21 mouse cellular contexts compared by ENCODE assay signal in genomic region chr13:13796082-13796481, GRCm38 (mm10). TPM values are rescaled to one million over a fixed set of nuclear protein-coding genes. Genes with fewer than 3 reads are reported as not detected.
DNase-seq lines count a peak whose midpoint lies in the region; ATAC-seq and TF ChIP-seq lines count a peak whose summit lies in the region.
"Had no signal": no experiment of that assay in that cellular context is flagged by ENCODE, and none has a peak within 500 bp of the region (broad histone marks: within the 10 kb centered on the region; RNA-seq: fewer than 3 reads in every experiment).

No protein-coding gene starts in this region.

- no peak for ATAC-seq in intestine, postnatal 0 days
- no peak for ATAC-seq in intestine, embryonic 16.5 days
- ATAC-seq in stomach, postnatal 0 days (ENCODE audit: low FRiP score, low TSS enrichment), result no peak
- ATAC-seq: forebrain, embryonic 16.5 days; hindbrain, embryonic 16.5 days had no signal

- H3K27ac ChIP-seq in intestine, postnatal 0 days (ENCODE audit: low read depth, low read length), result no peak overlapping the region
- H3K27ac ChIP-seq in intestine, embryonic 16.5 days (ENCODE audit: low read length), result no peak overlapping the region
- no peak overlapping the region for H3K27ac ChIP-seq in ES-Bruce4 (ENCODE audit: insufficient read depth, low read length)
- H3K27ac ChIP-seq in stomach, postnatal 0 days (replicated peaks), result no peak overlapping the region
- H3K27ac ChIP-seq: embryonic facial prominence, embryonic 12.5 days; forebrain, embryonic 12.5 days; heart, embryonic 10.5 days; hindbrain, embryonic 12.5 days had no signal

- no peaks in the 10 kb centered on the region for H3K27me3 ChIP-seq in intestine, postnatal 0 days (replicated peaks; ENCODE audit: control insufficient read depth, insufficient read depth, low read length)
- H3K27me3 ChIP-seq in intestine, embryonic 16.5 days (replicated peaks; ENCODE audit: control insufficient read depth, insufficient read depth, low read length), result no peaks in the 10 kb centered on the region
- no peaks in the 10 kb centered on the region for H3K27me3 ChIP-seq in ES-Bruce4 (ENCODE audit: control insufficient read depth, insufficient read depth, low read length, poor library complexity, severe bottlenecking)
- H3K27me3 ChIP-seq in stomach, postnatal 0 days (ENCODE audit: control insufficient read depth, insufficient read depth, low read length), result no peaks in the 10 kb centered on the region
- H3K27me3 ChIP-seq: embryonic facial prominence, embryonic 12.5 days; forebrain, embryonic 12.5 days; hindbrain, embryonic 12.5 days had no signal

- H3K36me3 ChIP-seq in intestine, postnatal 0 days (ENCODE audit: control insufficient read depth, insufficient read depth), result no peaks in the 10 kb centered on the region
- no peaks in the 10 kb centered on the region for H3K36me3 ChIP-seq in intestine, embryonic 16.5 days (ENCODE audit: control insufficient read depth, insufficient read depth, low read length)
- no peaks in the 10 kb centered on the region for H3K36me3 ChIP-seq in ES-Bruce4 (ENCODE audit: control insufficient read depth, insufficient read depth, low read length, poor library complexity, severe bottlenecking)
- H3K36me3 ChIP-seq in stomach, postnatal 0 days (ENCODE audit: control insufficient read depth, insufficient read depth, low read length), result no peaks in the 10 kb centered on the region
- H3K36me3 ChIP-seq: embryonic facial prominence, embryonic 12.5 days; forebrain, embryonic 12.5 days; heart, embryonic 10.5 days; hindbrain, embryonic 12.5 days had no signal

- H3K9me3 ChIP-seq in intestine, postnatal 0 days (ENCODE audit: control insufficient read depth), result no peaks in the 10 kb centered on the region
- H3K9me3 ChIP-seq in intestine, embryonic 16.5 days (ENCODE audit: control insufficient read depth, low read length), result no peaks in the 10 kb centered on the region
- no peaks in the 10 kb centered on the region for H3K9me3 ChIP-seq in ES-Bruce4 (replicated peaks; ENCODE audit: control insufficient read depth, insufficient read depth, low read length, poor library complexity, severe bottlenecking)
- no peaks in the 10 kb centered on the region for H3K9me3 ChIP-seq in stomach, postnatal 0 days (ENCODE audit: control insufficient read depth, low read length)
- H3K9me3 ChIP-seq: embryonic facial prominence, embryonic 12.5 days; forebrain, embryonic 12.5 days; heart, embryonic 10.5 days; hindbrain, embryonic 12.5 days had no signal

- H3K4me2 ChIP-seq in intestine, postnatal 0 days (replicated peaks; ENCODE audit: low read depth), result no peak overlapping the region
- no peak overlapping the region for H3K4me2 ChIP-seq in intestine, embryonic 16.5 days (ENCODE audit: low read depth, low read length)
- no peak overlapping the region for H3K4me2 ChIP-seq in stomach, postnatal 0 days (replicated peaks; ENCODE audit: low read depth)
- H3K4me2 ChIP-seq: embryonic facial prominence, embryonic 12.5 days; forebrain, embryonic 12.5 days; hindbrain, embryonic 12.5 days had no signal

- peak; percentile 15; the same call in 1 of the 2 replicates for TF ChIP-seq CTCF in intestine, postnatal 0 days (IDR thresholded peaks at IDR 0.05; ENCODE audit: low read depth)
- TF ChIP-seq CTCF in ES-Bruce4 (IDR thresholded peaks at IDR 0.05; ENCODE audit: low read depth, low read length), result peak; percentile 6
- 0 out of 2 replicates have a peak, but pooled peaks have one; percentile 11 for TF ChIP-seq CTCF in stomach, postnatal 0 days (IDR thresholded peaks at IDR 0.05; ENCODE audit: low read depth)

- H3K9ac ChIP-seq in intestine, postnatal 0 days (ENCODE audit: low read depth, low read length), result no peak overlapping the region
- H3K9ac ChIP-seq in intestine, embryonic 16.5 days (ENCODE audit: low read depth, low read length), result no peak overlapping the region
- no peak overlapping the region for H3K9ac ChIP-seq in ES-Bruce4 (ENCODE audit: low read depth, poor library complexity, severe bottlenecking)
- H3K9ac ChIP-seq in stomach, postnatal 0 days (ENCODE audit: low read length), result no peak overlapping the region
- H3K9ac ChIP-seq: embryonic facial prominence, embryonic 12.5 days; forebrain, embryonic 12.5 days; hindbrain, embryonic 12.5 days had no signal

- no peaks in the 10 kb centered on the region for H3K4me1 ChIP-seq in intestine, postnatal 0 days (replicated peaks; ENCODE audit: control insufficient read depth, insufficient read depth, low read length)
- H3K4me1 ChIP-seq in intestine, embryonic 16.5 days (ENCODE audit: control insufficient read depth, insufficient read depth, low read length), result no peaks in the 10 kb centered on the region
- no peaks in the 10 kb centered on the region for H3K4me1 ChIP-seq in ES-Bruce4 (ENCODE audit: control insufficient read depth, insufficient read depth, low read length)
- no peaks in the 10 kb centered on the region for H3K4me1 ChIP-seq in stomach, postnatal 0 days (replicated peaks; ENCODE audit: control insufficient read depth, insufficient read depth)
- H3K4me1 ChIP-seq: embryonic facial prominence, embryonic 12.5 days; forebrain, embryonic 12.5 days; heart, embryonic 10.5 days; hindbrain, embryonic 12.5 days had no signal

- DNase-seq in MEL-GATA-1-ER (ENCODE audit: extremely low read depth, low read depth), result peak; percentile 33
- no peak for DNase-seq in stomach, postnatal 0 days (ENCODE audit: low spot score)
- DNase-seq in yolk sac, embryonic 10.5 days (ENCODE audit: low spot score), result no peak
- no peak for DNase-seq in cerebellum, adult 9-11 months
- DNase-seq: adrenal gland, postnatal 14 days; cerebellum, adult 18-20 months; cerebellum, postnatal 10 days; embryo, embryonic 11 days; gastrocnemius, postnatal 10 days; heart, adult 18-20 months; heart, postnatal 10 days; heart, postnatal 4 days had no signal

- TF ChIP-seq EP300 in ES-Bruce4 (IDR thresholded peaks at IDR 0.05; ENCODE audit: insufficient read depth, low read depth, low read length), result no peak
- no peak for TF ChIP-seq EP300 in stomach, postnatal 0 days (optimal IDR thresholded peaks at IDR 0.05)

- TF ChIP-seq POLR2A in ES-Bruce4 (IDR thresholded peaks at IDR 0.05; ENCODE audit: insufficient read depth, low read length), result no peak

- H3K4me3 ChIP-seq in intestine, postnatal 0 days (ENCODE audit: low read depth, low read length), result no peak overlapping the region
- H3K4me3 ChIP-seq in intestine, embryonic 16.5 days (ENCODE audit: low read length), result no peak overlapping the region
- H3K4me3 ChIP-seq in ES-Bruce4 (ENCODE audit: low read depth, low read length), result no peak overlapping the region
- H3K4me3 ChIP-seq in stomach, postnatal 0 days (ENCODE audit: low read depth, low read length), result no peak overlapping the region
- H3K4me3 ChIP-seq: embryonic facial prominence, embryonic 12.5 days; forebrain, embryonic 12.5 days; heart, embryonic 10.5 days; hindbrain, embryonic 12.5 days had no signal

- WGBS in intestine, postnatal 0 days, result 82% methylated on average over 1 of the region's 1 CpGs
- WGBS in intestine, embryonic 16.5 days, result 82% methylated on average over 1 of the region's 1 CpGs
- WGBS in stomach, postnatal 0 days, result 77% methylated on average over 1 of the region's 1 CpGs

RNA-seq across cellular contexts. Expression of gene Gng4, which starts 12.2 kb away (rescaled TPM):
- polyA plus RNA-seq in intestine, postnatal 0 days (2015; fragmentation: Nextera tagmentation; extraction: Ambion mirVana), result 2.9 and 3.8 TPM in 2 replicates
- 2.1 and 2.2 TPM in 2 replicates for polyA plus RNA-seq in intestine, embryonic 16.5 days (2015; fragmentation: Nextera tagmentation; extraction: Ambion mirVana)
- not detected in 2 replicates for polyA plus RNA-seq in ES-Bruce4 (2011; ENCODE audit: insufficient read depth, insufficient read length, low read depth, missing spikeins)
- polyA plus RNA-seq in stomach, postnatal 0 days (2015; fragmentation: Nextera tagmentation; extraction: Ambion mirVana), result 5.5 and 6.2 TPM in 2 replicates
